Mouse (Mus musculus) kidney, postnatal 0 days (tissue): ENCODE data around the gene Cspg5. TPM values are rescaled to one million over a fixed set of nuclear protein-coding genes. Genes with fewer than 3 reads are reported as not detected.

Experiments
- ATAC-seq: fragments of 200-750 bp; cut with Nextera tagmentation; replicated peaks from 2 replicates; pipeline ENCODE4 v1.8.0; 2017; ENCODE audit warnings: low read depth, moderate number of reproducible peaks, moderate TSS enrichment, moderate library complexity; ENCODE audit not compliant: low FRiP score
- DNase-seq: peaks from one replicate; pipeline ENCODE4 v3.0.0-alpha.2; 2016; ENCODE audit warnings: low spot score
- H3K27ac ChIP-seq: fragments of 300-500 bp; sonication (generic); 2 replicates; pipeline ENCODE4 v1.5.1; 2014; ENCODE audit warnings: mild to moderate bottlenecking
- H3K27me3 ChIP-seq: fragments of 300-500 bp; sonication (generic); 2 replicates; pipeline ENCODE4 v1.6.1; 2014; ENCODE audit warnings: low read length, mixed read lengths; ENCODE audit not compliant: insufficient read depth
- H3K36me3 ChIP-seq: fragments of 300-500 bp; sonication (generic); 2 replicates; pipeline ENCODE4 v1.6.1; 2014; ENCODE audit warnings: low read length, mixed read lengths; ENCODE audit not compliant: insufficient read depth
- H3K4me1 ChIP-seq: fragments of 300-500 bp; sonication (generic); replicated peaks from 2 replicates; pipeline ENCODE4 v1.6.1; 2014; ENCODE audit warnings: antibody characterized with exemption, low read length, mixed read lengths; ENCODE audit not compliant: insufficient read depth
- H3K4me2 ChIP-seq: fragments of 300-500 bp; sonication (generic); 2 replicates; pipeline ENCODE4 v1.6.1; 2014; ENCODE audit warnings: mild to moderate bottlenecking, low read length, moderate library complexity, mixed read lengths
- H3K4me3 ChIP-seq: fragments of 300-500 bp; sonication (generic); replicated peaks from 2 replicates; pipeline ENCODE4 v1.5.1; 2014; ENCODE audit warnings: low read depth, low read length
- H3K9ac ChIP-seq: fragments of 300-500 bp; sonication (generic); 2 replicates; pipeline ENCODE4 v1.6.1; 2014; ENCODE audit warnings: low read depth, low read length
- H3K9me3 ChIP-seq: fragments of 300-500 bp; sonication (generic); replicated peaks from 2 replicates; pipeline ENCODE4 v1.6.1; 2016; ENCODE audit warnings: low read length, inconsistent platforms, mixed read lengths
- CTCF ChIP-seq: IDR thresholded peaks from 2 replicates; pipeline ENCODE4 v1.5.1; 2016; ENCODE audit warnings: antibody characterized with exemption, low read depth, mild to moderate bottlenecking, moderate library complexity
- WGBS: fragments of 180-500 bp; shearing (Covaris S2); extraction: QIAGEN DNeasy Blood & Tissue Kit; methylation state at CpG from one replicate; pipeline ENCODE4 v1.1.7; 2014; 5-methylcytosine and 5-hydroxymethylcytosine counted together
- polyA plus RNA-seq: library from polyadenylated mRNA; unstranded; fragments of >200 nt; fragmentation: Nextera tagmentation; extraction: Ambion mirVana; gene quantifications from 2 replicates; pipeline ENCODE4 v1.2.1, GENCODE M21; 2015

Gene Cspg5
- 2.3 and 2.8 TPM in 2 replicates for polyA plus RNA-seq

DNA sequence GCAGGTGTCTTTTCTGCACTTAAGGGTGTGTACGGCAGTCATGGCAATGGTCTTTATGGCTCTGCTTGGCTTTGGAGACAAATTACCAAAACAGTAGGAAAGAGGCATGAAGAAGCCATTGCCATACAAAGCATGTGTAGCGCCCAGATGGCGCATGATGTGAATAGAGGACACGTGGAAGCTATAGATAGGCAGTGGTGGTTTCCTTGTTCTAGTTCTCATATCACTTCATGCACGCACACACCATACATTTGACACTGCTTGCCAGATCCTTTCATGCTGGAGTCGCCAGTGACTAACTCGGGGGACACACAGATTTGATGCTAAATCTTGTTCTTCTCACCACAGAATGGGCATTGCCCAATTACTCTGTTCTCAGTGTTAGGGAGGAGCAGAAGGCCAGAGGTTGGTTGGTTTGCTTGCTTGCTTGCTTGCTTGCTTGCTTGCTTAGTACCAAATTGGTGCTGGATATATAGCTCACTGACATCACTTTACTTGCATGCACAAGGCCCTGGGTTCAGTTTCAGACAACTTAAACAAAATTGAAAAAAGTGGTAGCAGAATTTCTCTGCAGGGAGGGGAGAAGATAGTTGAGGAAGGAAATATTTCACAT lies at the start of gene Cspg5:
TSS of gene Cspg5 (plus strand) at position 563 of the 613 bp plus-strand sequence.
- WGBS: 85% methylated on average over 7 of the region's 7 CpGs
- Histone ChIP-seq H3K4me1 (peaks cover 5% of the 10 kb centered on the region), H3K9me3 (no peaks in the 10 kb centered on the region), H3K27me3 (no peaks in the 10 kb centered on the region), H3K4me3 (no peak within 1 kb of the TSS), H3K4me2 (peak within 1 kb of the TSS; percentile 99), H3K9ac (no peak within 1 kb of the TSS), H3K27ac (no peak within 1 kb of the TSS), H3K36me3 (0 out of 2 replicates have a peak, but pooled peaks cover 3% of the 10 kb centered on the region)
- no peak for DNase-seq
- ATAC-seq: no peak
- TF ChIP-seq CTCF: no peak

DNA sequence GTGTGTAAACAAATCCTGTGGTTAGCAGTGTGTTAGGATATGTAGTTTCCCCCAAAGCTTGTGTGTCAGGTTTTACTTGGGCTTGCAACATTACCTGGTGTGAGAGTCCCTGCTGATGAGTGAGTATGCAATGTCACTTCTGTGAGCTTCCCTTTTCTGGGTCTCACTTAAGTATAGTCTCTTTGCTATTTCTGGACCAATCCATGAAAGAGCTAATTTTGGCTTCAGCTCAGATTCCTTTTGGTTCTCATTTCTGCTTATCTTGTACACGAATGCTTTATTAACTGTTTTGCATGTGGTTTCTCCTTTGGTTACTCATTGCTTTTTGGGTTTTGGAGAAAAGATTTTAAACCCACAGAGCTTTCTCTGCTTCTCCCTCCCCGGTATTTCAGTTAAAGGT lies 43.7 kb upstream of the Cspg5 start:
- DNase-seq: no peak
- Histone ChIP-seq H3K9me3 (no peaks in the 10 kb centered on the region), H3K27me3 (no peaks in the 10 kb centered on the region), H3K9ac (no peak overlapping the region), H3K4me3 (no peak overlapping the region), H3K4me1 (no peaks in the 10 kb centered on the region), H3K36me3 (peaks cover 53% of the 10 kb centered on the region), H3K4me2 (no peak overlapping the region), H3K27ac (no peak overlapping the region)
- 85% methylated on average over 2 of the region's 2 CpGs for WGBS
- no peak for TF ChIP-seq CTCF
- ATAC-seq: no peak

DNA sequence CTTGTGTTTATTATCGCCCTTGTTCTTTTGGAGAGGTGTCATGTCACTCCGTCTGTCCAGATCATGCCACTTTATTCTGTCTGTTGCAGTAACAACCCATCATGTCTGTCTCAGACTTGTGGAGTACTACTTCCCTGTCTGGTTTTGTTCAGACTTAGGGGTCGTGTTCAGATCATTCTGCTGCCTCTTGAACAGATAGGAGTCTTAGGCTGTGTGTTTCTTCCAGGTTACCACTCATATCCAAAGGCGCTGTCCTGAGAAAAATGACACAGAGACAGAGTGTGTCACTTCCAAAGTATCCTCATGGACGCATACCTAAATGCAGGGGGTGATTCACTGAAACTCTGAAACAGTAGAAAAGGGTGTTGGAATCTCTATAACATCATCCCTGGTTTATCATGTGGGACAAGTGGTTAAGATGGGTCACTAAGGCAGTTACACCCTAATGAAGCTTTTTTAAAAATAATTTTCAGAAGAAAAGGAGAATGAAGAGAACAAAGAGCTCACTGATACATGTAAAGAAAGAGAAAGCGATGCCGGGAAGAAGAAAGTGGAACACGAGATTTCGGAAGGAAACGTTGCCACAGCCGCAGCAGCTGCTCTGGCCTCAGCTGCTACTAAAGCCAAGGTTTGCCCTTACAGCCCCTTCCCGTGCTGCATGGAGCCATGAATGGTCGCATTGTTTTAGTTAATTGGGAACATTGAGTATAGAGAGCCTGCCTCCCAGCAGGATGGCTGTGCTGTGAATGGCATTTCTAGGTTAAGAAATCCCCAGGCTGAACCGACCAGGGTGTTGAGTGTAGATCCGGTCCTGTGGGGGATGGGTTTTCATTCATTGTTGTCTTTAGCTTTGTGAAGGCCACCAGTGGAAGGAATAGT lies 37.8 kb upstream of the Cspg5 start:
- 77% methylated on average over 15 of the region's 15 CpGs for WGBS
- Histone ChIP-seq H3K9me3 (no peaks in the 10 kb centered on the region), H3K4me3 (no peak overlapping the region), H3K4me1 (no peaks in the 10 kb centered on the region), H3K27me3 (no peaks in the 10 kb centered on the region), H3K4me2 (no peak overlapping the region), H3K9ac (no peak overlapping the region), H3K27ac (no peak overlapping the region), H3K36me3 (peaks cover 63% of the 10 kb centered on the region)
- no peak for DNase-seq
- ATAC-seq: no peak
- no peak for TF ChIP-seq CTCF

DNA sequence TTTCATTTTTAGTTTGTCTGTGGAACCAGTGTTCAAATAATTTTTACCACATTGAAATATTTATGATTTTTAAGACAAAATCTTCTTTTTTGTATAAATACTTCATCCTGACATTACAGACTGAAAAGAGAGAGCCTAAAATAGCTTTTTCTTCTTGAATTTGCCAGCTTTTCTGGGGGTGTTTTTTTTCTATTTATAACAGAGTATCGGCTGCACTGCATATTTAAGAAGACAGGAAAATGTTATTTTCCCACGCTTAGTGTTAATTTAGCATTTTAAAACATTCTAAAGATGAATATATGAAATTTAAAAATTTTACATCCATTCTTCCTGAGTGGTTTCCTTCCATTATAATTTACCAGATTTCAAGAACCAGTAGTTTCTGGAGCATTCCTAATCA lies 37.1 kb upstream of the Cspg5 start:
- ATAC-seq: no peak
- WGBS: 93% methylated on average over 2 of the region's 2 CpGs
- H3K4me1 ChIP-seq: no peaks in the 10 kb centered on the region

DNA sequence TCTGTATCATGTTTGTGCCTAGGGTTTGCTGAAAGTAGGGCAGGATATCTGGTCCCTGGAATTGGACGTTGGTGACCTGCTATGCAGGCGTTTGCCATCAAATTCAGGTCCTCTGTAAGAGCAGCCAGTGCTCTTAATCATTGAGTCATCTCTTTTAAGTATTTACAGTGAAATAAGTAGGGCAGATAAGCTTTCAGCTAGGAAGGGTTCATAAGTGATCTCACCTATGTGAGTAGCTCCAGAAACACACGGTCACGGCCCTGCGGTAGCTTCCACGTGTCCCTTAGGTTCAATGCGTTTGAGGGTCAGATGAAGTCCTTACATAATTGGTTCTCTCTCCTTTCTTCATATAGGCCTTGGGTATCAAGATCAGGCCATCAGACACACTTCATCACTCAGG lies 35.3 kb upstream of the Cspg5 start:
- DNase-seq (no peak), ATAC-seq (no peak)
- Histone ChIP-seq H3K4me2 (no peak overlapping the region), H3K27me3 (no peaks in the 10 kb centered on the region), H3K27ac (no peak overlapping the region), H3K36me3 (peaks cover 66% of the 10 kb centered on the region), H3K4me1 (no peaks in the 10 kb centered on the region), H3K9me3 (no peaks in the 10 kb centered on the region), H3K4me3 (no peak overlapping the region), H3K9ac (no peak overlapping the region)
- TF ChIP-seq CTCF: no peak
- WGBS: 71% methylated on average over 7 of the region's 7 CpGs

More for the DNA sequence above, 37.1 kb upstream of the Cspg5 start:
- no peak for DNase-seq
- Histone ChIP-seq H3K4me3 (no peak overlapping the region), H3K36me3 (peaks cover 65% of the 10 kb centered on the region), H3K27ac (no peak overlapping the region), H3K27me3 (no peaks in the 10 kb centered on the region), H3K4me2 (no peak overlapping the region), H3K9ac (no peak overlapping the region), H3K9me3 (no peaks in the 10 kb centered on the region)
- TF ChIP-seq CTCF: no peak

DNA sequence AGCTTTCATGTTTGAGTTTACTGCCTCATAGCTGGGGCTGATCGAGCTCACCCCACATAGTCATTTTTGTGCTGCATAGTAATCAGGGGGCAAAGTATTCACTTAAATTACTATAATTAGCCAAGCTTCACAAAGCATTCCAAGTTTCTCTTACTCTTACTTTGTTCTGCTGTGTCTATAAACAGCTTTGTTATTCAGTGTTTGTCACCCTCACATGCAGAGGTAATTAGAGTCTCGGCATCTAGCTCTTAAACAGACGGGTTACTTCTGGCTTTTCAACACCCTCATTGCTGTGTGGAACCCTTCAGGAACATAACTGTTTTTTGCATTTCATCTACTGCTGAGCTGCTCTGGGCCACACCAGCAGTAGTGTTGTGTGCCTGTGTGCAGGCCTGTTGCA lies 34.6 kb upstream of the Cspg5 start:
- Histone ChIP-seq H3K36me3 (peaks cover 64% of the 10 kb centered on the region), H3K4me2 (no peak overlapping the region), H3K27me3 (no peaks in the 10 kb centered on the region), H3K27ac (no peak overlapping the region), H3K9me3 (no peaks in the 10 kb centered on the region), H3K4me1 (no peaks in the 10 kb centered on the region), H3K9ac (no peak overlapping the region), H3K4me3 (no peak overlapping the region)
- no peak for TF ChIP-seq CTCF
- ATAC-seq (no peak), DNase-seq (no peak)
- WGBS: 87% methylated on average over 3 of the region's 3 CpGs
